Mouse (Mus musculus) urinary bladder, adult 2 months (tissue): ENCODE measurements around the gene Slpi. TPM values are rescaled to one million over a fixed set of nuclear protein-coding genes. Genes with fewer than 3 reads are reported as not detected.
"Not testable (repeated sequence)": the region's sequence is repeated elsewhere in the genome, so short reads cannot be mapped to it uniquely, and the experiment has no call there.

Experiments used
- DNase-seq: peaks from one replicate; pipeline ENCODE4 v3.0.0; 2022; ENCODE audit warnings: low spot score
- polyA plus RNA-seq: library from polyadenylated mRNA; depleted of rRNA; stranded (reverse); fragments of >200 nt; gene quantifications from 2 replicates; pipeline ENCODE4 v1.2.3, GENCODE M21; 2012

The Slpi gene
- polyA plus RNA-seq, 1 experiment = 42.1 TPM

GRCm38 (mm10) chr2:164377478-164378426 is 11.1 kb downstream of the Slpi start:
- DNase-seq = no peak

- DNase-seq = no peak
Measured at GRCm38 (mm10) chr2:164373187-164373586, 15.7 kb downstream of the Slpi start.

GRCm38 (mm10) chr2:164372408-164373053 is 16.4 kb downstream of the Slpi start:
- no peak for DNase-seq

GRCm38 (mm10) chr2:164371371-164371770 is 17.5 kb downstream of the Slpi start:
- no peak for DNase-seq

GRCm38 (mm10) chr2:164368620-164369105 is 20.2 kb downstream of the Slpi start:
- no peak for DNase-seq

GRCm38 (mm10) chr2:164366947-164367346 is 21.9 kb downstream of the Slpi start:
- no peak for DNase-seq

GRCm38 (mm10) chr2:164360974-164361657 is 27.8 kb downstream of the Slpi start:
- DNase-seq = no peak

- no peak for DNase-seq
Measured at GRCm38 (mm10) chr2:164359668-164360067, 29.2 kb downstream of the Slpi start.

- no peak for DNase-seq
Measured at GRCm38 (mm10) chr2:164359031-164359430, 29.9 kb downstream of the Slpi start.

GRCm38 (mm10) chr2:164358373-164358772 is 30.5 kb downstream of the Slpi start:
- DNase-seq = no peak

- DNase-seq = no peak
Measured at GRCm38 (mm10) chr2:164356177-164356967, 32.5 kb downstream of the Slpi start.

GRCm38 (mm10) chr2:164353356-164353755 is 35.5 kb downstream of the Slpi start:
- DNase-seq = no peak

- DNase-seq = no peak
Measured at GRCm38 (mm10) chr2:164352697-164353096, 36.2 kb downstream of the Slpi start.

GRCm38 (mm10) chr2:164348980-164349379 is 39.9 kb downstream of the Slpi start:
- no peak for DNase-seq

- not testable (repeated sequence) for DNase-seq
Measured at GRCm38 (mm10) chr2:164347697-164348096, 41.2 kb downstream of the Slpi start.

GRCm38 (mm10) chr2:164343732-164344131 is 45.2 kb downstream of the Slpi start:
- DNase-seq = not testable (repeated sequence)

GRCm38 (mm10) chr2:164332440-164332839 is 56.5 kb downstream of the Slpi start, which contains the start of gene Svs5:
Gene Svs5 (plus strand): TSS chr2:164332740.
- DNase-seq = not testable (repeated sequence)

GRCm38 (mm10) chr2:164320983-164321382 is 67.9 kb downstream of the Slpi start:
- no peak for DNase-seq

- DNase-seq = not testable (repeated sequence)
Measured at GRCm38 (mm10) chr2:164316451-164316850, 72.4 kb downstream of the Slpi start, which contains the start of gene Svs6. Gene Svs6 (plus strand): TSS chr2:164316751.

GRCm38 (mm10) chr2:164315460-164315859 is 73.4 kb downstream of the Slpi start:
- not testable (repeated sequence) for DNase-seq

- DNase-seq = no peak
Measured at GRCm38 (mm10) chr2:164312599-164312998, 76.3 kb downstream of the Slpi start.
